Mouse (Mus musculus) layer of hippocampus, adult 18-20 months (tissue): Measurements from ENCODE around the gene Ap2m1. TPM values are rescaled to one million over a fixed set of nuclear protein-coding genes. Genes with fewer than 3 reads are reported as not detected.

Experiments used
- DNase-seq, 2 experiments: peaks; one replicate each; pipeline ENCODE4 v3.0.0; 2022; ENCODE audit warnings: low spot score in 2 of 2
- total RNA-seq, 2 experiments: library from RNA; stranded (reverse); gene quantifications; 2 replicates each; pipeline ENCODE4 v1.2.3; 2021

The Ap2m1 gene
- total RNA-seq, 2 experiments from 2014 or later, result 702 to 704 TPM

DNA sequence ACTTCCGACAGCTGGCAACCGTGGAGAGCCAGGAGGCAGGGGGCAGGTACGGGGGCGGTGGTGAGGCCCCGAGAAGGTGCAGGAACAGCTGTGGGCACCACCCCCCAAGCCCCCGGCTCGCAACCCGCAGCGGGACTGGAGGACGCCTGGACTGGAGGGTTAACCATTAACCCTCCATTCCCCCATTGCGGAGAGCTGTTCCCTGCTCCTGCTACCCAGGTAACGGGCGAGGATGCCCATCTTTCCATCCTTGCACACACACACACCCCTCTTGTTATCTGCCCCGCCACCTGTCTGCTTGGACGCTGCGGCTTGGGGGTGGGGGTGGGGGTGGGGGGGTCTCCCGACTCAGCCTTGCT is 55.4 kb downstream of the Ap2m1 start:
- no peak for DNase-seq

DNA sequence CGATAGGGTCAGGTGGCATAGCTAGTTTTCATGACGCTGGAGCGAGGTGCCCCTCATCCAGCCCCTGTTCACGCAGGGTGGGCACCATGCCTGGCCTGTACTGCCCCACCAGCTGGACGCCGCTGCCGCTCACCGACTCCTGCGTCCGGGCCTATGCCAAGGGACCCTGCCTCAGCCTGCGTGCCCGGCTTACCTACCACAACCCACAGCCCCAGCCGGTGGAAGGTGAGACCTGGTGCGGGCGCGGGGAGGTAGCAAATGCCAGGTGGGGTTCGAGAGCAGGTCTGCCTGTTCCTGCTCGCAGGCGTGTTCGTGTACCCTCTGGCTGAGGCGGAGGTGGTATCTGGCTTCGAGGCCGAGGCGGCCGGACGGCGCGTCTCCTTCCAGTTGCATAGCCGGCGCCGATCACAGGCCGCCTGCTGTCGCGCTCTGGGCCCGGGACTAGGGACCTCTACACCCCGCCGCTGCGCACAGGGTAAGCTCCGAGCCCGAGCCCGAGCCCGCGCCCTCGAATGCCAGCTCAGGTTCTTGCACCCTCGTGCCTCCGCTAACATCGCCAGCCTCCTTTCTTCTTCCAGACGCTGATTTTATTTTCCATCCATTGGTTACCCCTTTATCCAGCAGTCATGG is 55.9 kb downstream of the Ap2m1 start:
- no peak for DNase-seq

Other genes starting within 250 kb of the Ap2m1 start
- 10 to 100 TPM; 55.9 to 56.3 TPM for gene Parl, start 233.1 kb upstream of the Ap2m1 start, total RNA-seq
- gene Cyp2ab1, start 210.1 kb upstream of the Ap2m1 start, total RNA-seq, result not detected
- gene Abcc5, start 109.1 kb upstream of the Ap2m1 start, total RNA-seq, result 100 to 1,000 TPM; 199 TPM
- gene Eif2b5, start 36.7 kb upstream of the Ap2m1 start, total RNA-seq, result 10 to 100 TPM; 54.3 to 54.7 TPM
- gene Dvl3, start 18.5 kb upstream of the Ap2m1 start, total RNA-seq, result 10 to 100 TPM; 51.9 to 55.7 TPM
- gene Abcf3, start 13.1 kb downstream of the Ap2m1 start, total RNA-seq, result 100 to 1,000 TPM; 100 TPM
- gene Vwa5b2, start 54.0 kb downstream of the Ap2m1 start, total RNA-seq, result 10 to 100 TPM; 21.2 to 23.7 TPM
- 1 to 10 TPM; 2.4 to 2.8 TPM for gene Eef1akmt4, start 76.1 kb downstream of the Ap2m1 start, total RNA-seq
- gene Gm49333, start 76.1 kb downstream of the Ap2m1 start, total RNA-seq, result not detected
- gene Alg3, start 76.3 kb downstream of the Ap2m1 start, total RNA-seq, result 10 to 100 TPM; 11.7 to 12.9 TPM
- gene Camk2n2, start 85.8 kb downstream of the Ap2m1 start, total RNA-seq, result 10 to 100 TPM; 82.8 to 87.9 TPM
- gene Ece2, start 94.3 kb downstream of the Ap2m1 start, total RNA-seq, result 10 to 100 TPM; 24.6 to 27.1 TPM
- 100 to 1,000 TPM; 206 to 212 TPM for gene Psmd2, start 116.2 kb downstream of the Ap2m1 start, total RNA-seq
- 100 to 1,000 TPM; 278 to 283 TPM for gene Eif4g1, start 132.8 kb downstream of the Ap2m1 start, total RNA-seq
- gene Fam131a, start 157.8 kb downstream of the Ap2m1 start, total RNA-seq, result 100 to 1,000 TPM; 445 to 503 TPM
- gene Polr2h, start 182.2 kb downstream of the Ap2m1 start, total RNA-seq, result 10 to 100 TPM; 21.5 to 26.2 TPM
- gene Clcn2, start 182.3 kb downstream of the Ap2m1 start, total RNA-seq, result 10 to 100 TPM; 73.3 to 75.5 TPM
- 10 to 100 TPM; 87.9 to 90.5 TPM for gene Chrd, start 197.6 kb downstream of the Ap2m1 start, total RNA-seq
- 10 to 100 TPM; 12.6 to 13.4 TPM for gene Thpo, start 199.0 kb downstream of the Ap2m1 start, total RNA-seq